Mouse (Mus musculus) thymus, postnatal 0 days (tissue): ENCODE results near the gene Ino80. TPM values are rescaled to one million over a fixed set of nuclear protein-coding genes. Genes with fewer than 3 reads are reported as not detected.
A peak's percentile ranks its signal among the peaks of the same experiment; 100 is the strongest.

Experiments used
- DNase-seq: peaks from one replicate; pipeline ENCODE4 v3.0.0-alpha.2; 2015; ENCODE audit warnings: low spot score
- polyA plus RNA-seq: library from polyadenylated mRNA; unstranded; fragments of >200 nt; fragmentation: Nextera tagmentation; extraction: Ambion mirVana; gene quantifications from 2 replicates; pipeline ENCODE4 v1.2.1, GENCODE M21; 2015

Ino80 gene
- polyA plus RNA-seq, 1 experiment from 2014 or later: 5.3 TPM

- no peak for DNase-seq
Measured at GRCm38 (mm10) chr2:119461028-119461427, 16.5 kb downstream of the Ino80 start.

DNA sequence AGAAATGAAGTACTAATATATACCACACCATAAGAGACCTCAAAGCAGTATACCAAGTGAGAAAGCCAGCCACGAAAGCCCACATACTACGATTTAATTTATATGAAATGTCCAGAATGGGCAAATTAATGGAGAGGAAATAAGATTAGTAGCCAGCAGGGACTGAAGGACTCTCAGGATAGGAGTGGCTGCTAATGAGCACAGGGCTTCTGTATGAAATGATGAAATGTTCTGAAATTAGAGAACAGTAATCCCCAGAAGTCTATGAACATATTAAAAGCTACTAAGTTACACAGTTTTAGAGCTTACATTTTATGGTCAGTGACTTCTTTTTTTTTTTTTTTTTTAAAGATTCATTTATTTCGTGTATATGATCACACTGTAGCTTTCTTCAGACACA is 22.9 kb downstream of the Ino80 start:
- no peak for DNase-seq

DNA sequence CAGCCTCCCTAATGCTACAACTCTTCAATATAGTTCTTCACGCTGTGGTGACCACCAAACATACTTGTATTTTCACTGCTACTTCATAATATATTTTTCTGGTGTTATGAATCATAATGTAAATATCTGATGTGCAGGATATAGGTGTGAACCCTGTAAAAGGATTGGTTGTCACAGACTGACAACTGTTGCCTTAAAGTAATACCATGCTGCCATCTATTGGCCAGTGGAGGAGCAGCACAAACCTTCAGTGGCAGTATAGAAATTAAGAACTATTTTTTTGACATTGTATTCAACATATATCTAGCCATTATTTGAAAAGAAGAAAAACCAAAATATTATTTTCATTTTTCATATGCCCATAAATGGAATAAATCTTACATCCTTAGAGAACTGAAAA is 40.5 kb downstream of the Ino80 start:
- peak; percentile 63 for DNase-seq

DNA sequence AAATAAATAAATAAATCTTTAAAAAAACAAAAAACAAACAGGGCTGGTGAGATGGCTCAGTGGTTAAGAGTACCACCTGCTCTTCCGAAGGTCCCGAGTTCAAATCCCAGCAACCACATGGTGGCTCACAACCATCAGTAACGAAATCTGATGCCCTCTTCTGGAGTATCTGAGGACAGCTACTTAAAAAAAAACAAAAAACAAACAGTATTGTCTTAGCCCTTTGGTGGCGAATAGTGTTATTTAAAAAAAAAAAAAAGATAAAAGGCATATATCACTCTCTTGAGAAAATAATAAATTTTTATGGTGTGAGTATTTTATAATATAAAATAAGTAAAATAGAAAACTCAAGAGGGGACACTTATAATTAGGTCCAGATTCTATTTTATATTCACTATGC is 41.0 kb downstream of the Ino80 start:
- DNase-seq: no peak

GRCm38 (mm10) chr2:119413819-119414218 is 63.7 kb downstream of the Ino80 start:
- peak; percentile 58 for DNase-seq

GRCm38 (mm10) chr2:119411674-119412073 is 65.8 kb downstream of the Ino80 start:
- DNase-seq: no peak

GRCm38 (mm10) chr2:119411016-119411415 is 66.5 kb downstream of the Ino80 start:
- DNase-seq: no peak

GRCm38 (mm10) chr2:119408733-119409132 is 68.8 kb downstream of the Ino80 start:
- DNase-seq: no peak

DNA sequence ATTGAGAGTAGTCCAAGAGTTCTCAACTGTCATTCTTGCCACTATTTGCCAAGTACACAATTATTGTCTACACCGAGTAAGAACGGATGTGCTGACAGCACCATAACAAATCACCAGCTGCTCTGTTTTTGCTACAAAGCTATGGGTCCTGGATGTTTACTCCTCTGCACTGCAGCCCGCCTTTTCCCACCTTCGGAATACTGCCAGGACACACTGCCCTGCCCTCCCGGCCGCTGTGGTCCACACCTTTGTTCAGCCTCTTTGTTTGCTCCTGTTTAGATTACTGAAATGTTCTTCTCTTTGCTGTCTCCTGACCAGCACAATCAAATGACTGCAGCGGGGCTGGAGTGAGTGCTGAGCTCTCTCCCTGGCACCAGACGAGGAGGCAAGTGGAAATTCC is 69.2 kb downstream of the Ino80 start:
- DNase-seq: no peak

- no peak for DNase-seq
Measured at GRCm38 (mm10) chr2:119399313-119399712, 78.2 kb downstream of the Ino80 start.

DNA sequence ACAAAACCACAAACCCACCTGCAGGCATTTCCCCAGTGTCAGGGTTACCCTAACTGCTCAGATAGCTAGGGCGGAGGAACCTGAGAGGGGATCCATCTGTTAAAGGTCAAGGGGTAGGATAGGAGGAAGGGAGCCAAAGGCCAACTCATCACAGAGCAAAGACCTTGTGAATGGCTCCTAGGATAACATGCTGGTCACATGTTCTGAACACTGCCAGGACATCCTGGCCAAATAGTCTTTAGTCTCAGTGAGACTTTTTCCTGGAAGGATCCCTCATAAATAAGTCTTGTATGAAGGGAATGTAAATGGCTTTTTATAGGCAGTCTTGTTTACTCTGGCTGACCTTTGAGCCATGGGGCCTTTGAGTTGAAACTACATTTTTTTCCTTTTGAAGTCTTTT is 78.8 kb downstream of the Ino80 start:
- no peak for DNase-seq

- DNase-seq: no peak
Measured at GRCm38 (mm10) chr2:119398252-119398651, 79.2 kb downstream of the Ino80 start.

GRCm38 (mm10) chr2:119389992-119390391 is 87.5 kb downstream of the Ino80 start:
- DNase-seq: no peak

- DNase-seq: no peak
Measured at GRCm38 (mm10) chr2:119388266-119388665, 89.2 kb downstream of the Ino80 start.

GRCm38 (mm10) chr2:119379455-119379854 is 98.0 kb downstream of the Ino80 start:
- no peak for DNase-seq

DNA sequence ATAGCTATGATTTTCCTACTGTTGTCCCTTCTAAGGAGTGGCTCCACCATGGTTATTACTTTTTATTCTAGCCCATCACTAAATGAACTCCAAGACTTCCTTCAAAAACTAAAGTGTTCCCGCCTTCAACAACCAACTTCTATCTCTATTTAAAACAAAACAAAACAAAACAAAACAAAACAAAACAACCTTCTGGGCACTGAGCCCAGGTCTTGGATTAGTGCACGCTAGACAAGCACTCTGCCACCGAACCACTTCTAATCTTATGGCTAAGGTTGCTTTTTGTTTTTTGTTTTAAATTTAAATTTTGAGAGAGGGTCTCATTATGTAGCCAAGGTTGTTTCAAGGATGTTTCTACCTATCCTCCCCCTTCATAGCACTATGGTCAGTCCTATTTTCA is 99.7 kb downstream of the Ino80 start:
- DNase-seq: no peak

DNA sequence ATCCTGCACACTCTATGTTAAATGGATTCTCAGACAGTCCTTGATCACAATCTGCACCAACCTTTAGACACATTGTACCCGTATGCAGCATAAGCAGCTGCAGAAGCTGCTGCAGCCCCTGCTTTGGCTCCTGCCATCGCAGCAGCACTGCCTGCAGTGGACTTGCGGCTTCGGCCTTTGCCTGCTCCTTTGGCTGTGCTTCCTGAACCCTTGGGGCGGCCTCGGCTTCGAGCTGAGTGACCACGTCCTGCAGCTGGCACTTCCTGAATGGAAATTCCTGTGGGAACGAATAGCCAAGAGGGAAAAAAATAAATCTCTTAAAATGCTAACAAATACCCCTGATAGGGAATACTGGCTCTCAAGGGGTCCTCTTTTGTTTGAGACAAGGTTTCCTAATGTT is 100.2 kb downstream of the Ino80 start:
- no peak for DNase-seq

GRCm38 (mm10) chr2:119370116-119370515 is 107.4 kb downstream of the Ino80 start:
- no peak for DNase-seq

GRCm38 (mm10) chr2:119367346-119367745 is 110.1 kb downstream of the Ino80 start:
- no peak for DNase-seq

DNA sequence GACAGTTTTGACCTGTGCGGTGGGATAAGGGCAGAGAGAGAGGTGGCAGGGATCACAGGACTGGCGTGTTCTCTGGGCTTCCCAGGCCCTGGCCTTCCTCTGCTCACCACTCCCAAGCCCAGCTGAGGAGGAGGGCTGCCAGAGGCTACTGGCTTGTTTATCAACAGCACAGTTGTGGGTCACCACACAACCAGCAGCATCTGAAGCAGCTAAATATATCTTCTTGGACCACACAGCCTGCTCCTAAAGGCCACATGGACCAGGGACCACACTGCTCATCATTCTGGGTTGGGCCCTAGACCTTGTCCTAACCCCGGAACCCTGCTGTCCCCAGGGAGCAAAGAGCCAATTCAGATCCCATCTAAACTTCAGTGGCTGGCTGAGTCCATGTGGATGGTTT is 112.5 kb downstream of the Ino80 start:
- DNase-seq: no peak

- DNase-seq: no peak
Measured at GRCm38 (mm10) chr2:119359721-119360291, 117.7 kb downstream of the Ino80 start.

- DNase-seq: no peak
Measured at GRCm38 (mm10) chr2:119358249-119358648, 119.2 kb downstream of the Ino80 start.

GRCm38 (mm10) chr2:119356805-119357204 is 120.7 kb downstream of the Ino80 start:
- no peak for DNase-seq

DNA sequence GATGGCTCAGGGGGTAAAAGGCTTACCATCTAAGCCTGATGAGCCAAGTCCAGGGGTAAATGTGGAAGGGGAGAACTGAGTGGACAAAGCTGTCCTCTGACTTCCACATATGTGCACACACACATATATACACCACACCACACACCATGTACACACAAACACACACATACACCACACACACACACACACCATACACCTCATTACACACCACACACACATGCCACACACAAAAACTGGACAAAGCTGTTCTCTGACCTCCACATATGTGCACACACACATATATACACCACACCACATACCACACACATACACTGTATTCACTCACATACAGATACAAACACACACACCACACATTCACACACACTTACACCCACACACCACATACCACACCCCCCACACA is 121.2 kb downstream of the Ino80 start:
- no peak for DNase-seq
